Mouse (Mus musculus) MN1 (cell line): Measurements from ENCODE around the gene Adamts3.

Experiments
- DNase-seq: peaks from one replicate; pipeline ENCODE4 v3.0.0-alpha.2; 2016; ENCODE audit warnings: low spot score

The Adamts3 gene

DNA sequence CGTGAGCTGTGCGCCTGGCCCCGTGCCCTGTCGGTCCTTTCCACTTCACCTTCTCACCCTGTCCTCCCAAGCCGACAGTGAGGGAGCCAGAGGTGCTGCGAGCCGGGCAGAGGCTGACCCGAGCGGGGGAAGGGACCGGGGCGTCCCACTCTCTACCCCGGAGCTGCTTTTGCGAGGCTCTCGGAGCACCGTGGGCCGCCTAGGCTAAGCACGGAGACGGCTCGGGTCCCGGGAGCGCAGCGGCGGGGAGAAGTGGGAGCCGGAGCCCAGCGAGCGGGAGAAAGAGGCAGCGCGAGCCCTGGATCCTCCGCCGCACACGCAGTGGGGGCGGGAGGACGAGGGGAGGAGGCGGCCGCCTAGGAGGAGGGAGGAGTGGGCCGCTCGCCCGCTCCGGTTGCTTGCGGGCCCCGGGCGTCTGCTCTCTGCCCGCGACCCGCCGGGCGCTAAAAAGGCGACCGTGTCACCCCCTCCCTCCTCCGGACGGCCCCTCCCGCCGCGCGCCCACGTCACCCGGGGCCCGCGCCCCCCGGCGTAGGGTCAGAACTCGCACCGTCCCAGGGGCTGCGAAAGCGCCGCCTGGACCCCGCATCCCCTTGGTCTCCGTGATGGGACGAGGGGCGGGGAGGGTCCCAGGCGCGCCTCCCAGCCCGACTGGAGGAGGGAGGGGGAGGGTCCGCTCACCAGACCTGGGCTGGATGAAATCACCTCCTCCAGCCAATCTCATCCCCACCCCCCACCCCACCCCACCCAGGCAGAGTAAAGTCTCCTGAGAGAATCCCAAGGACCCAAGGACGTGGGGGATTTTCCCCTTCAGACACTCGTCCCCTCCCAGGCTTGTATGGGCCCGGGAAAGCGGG lies at the start of gene Adamts3:
TSS of gene Adamts3 (minus strand) at position 284 of the 857 bp plus-strand sequence.
- DNase-seq, result no peak

DNA sequence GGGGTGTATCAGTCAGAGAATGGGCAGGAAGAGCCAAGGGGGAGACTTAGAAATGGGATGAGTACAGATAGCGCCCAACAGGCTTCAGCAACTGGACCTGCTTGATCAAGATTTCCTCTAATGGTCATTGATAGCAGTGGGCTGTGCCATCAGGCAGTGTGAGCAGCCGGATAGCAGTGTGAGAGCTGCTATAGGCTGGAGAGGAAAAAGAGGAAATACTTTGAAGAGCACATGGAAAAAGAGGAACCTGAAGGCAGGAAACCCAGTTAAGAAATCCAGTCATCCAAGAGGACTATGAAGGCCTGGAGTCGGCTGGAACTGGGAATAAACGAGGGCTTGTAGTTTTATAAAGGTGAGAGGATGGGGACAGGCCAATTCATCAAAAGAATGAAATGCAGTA lies 48.4 kb upstream of the Adamts3 start:
- DNase-seq, result no peak

DNA sequence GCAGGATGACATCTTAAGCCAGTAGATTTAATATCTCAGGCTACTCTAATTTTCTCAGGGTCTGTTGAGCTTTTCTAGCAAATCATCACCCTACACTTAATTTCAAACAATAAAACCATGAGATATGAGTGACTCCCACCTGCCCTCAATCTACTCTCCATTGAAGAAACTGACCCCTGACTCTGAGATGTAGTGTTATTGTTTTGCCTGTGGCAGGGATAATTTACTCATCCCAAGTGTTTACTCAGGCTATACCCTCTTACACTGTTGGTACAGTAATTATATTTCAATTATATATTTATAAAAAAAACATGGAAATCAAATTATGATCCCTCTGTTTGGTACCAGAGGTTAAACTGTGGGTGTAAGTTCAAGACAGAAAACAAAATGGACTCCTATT lies 29.2 kb upstream of the Adamts3 start:
- DNase-seq, result no peak

DNA sequence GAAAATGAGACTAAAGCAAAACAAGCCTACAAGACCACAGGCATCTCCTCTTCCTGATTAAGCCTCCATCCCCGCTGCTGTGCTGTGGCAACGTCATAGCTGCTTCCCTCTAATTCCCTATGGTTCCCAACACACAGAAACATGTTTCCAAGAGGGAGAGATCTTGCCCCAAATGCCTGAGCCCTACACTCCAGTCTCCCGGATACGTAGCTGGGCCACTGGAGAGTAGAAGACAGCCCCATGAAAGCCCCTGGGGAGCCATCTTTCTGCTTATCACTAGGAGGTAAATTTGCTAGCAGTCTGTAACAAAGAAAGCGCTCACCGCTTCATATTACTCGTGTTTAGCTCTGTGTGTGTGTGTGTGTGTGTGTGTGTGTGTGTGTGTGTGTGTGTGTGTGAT lies 28.8 kb upstream of the Adamts3 start:
- no peak for DNase-seq

DNA sequence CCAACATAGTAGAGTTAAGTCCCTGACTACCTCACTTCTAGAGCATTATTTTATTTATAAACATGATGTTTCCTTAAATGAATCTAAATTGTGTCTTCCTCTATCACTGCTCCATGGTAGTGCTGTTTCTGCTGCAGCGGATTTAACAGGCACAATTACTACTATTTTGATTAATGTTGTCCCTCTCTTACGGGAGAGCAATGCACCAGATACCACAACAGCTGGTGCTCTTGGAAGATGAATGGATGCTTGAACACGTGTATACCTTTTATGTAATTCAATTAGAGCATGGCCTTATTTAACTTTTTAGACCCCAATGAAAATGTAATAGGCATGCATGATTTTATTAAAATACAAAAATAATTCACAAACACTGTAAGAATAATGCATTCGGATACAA lies 28.4 kb upstream of the Adamts3 start:
- DNase-seq, result no peak

DNA sequence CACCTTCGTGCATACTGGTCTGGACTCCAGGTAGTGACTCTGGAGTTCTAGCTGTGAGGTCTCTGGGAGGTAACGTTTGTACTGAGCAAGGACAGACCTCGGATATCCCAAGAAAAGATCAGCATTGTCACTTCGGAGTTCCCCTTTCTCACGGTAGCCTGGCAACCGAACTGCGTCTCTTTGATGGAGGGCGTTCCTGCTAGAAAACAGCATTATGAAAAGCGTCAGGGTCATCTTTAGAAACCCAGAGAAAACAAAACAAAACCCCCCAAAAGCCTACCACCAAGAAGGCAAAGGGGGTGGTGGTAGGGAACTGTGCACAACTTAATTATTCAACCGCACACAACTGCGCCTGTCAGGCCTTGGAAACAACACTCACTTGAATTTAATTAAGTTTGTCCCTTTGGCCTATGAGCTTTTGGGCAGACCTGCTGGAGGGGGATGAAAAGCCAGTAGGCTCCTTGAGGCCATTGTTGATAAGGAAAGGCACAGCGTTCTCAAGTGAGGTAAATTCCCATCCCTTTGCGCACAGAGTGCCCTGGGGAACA lies 23.8 kb upstream of the Adamts3 start:
- DNase-seq, result no peak

DNA sequence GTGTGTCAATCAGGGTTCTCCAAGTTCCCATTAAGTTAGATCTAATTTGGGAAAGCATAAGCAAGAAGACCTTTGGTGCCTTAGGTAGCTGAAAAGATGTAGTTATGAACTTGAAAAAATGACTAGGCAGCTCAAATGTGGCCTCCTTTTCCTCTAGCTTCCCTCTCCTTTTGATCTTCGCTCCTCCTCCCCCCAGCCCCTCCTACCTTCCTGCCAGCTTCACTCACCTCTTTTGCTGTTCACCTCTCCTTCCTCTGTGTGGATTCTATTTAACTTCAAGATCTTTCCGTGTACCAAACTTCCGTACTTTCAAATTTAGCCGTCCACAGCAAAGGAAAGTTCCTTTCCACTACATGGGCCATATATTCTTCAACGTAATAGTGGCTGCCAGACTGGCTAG lies 17.9 kb upstream of the Adamts3 start:
- no peak for DNase-seq

DNA sequence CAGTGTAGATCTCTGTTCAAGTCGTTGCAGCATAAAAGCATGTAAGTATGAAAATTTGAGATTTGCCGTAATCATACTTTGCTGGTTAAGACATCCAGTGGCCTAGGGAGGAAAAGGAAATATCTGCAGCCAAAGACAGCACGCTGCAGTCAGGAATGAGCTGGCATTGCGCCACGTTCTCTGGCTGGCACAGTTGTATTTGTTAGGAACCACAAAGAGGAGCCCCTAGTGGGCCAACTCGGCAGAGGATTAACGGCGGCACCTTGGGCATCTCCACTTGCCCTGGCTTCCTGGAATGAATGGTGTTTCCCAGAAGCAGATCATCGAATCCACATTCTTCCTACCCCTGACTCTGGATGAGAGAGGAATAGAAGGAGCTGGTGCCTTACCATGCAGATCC lies 14.4 kb upstream of the Adamts3 start:
- DNase-seq, result no peak

DNA sequence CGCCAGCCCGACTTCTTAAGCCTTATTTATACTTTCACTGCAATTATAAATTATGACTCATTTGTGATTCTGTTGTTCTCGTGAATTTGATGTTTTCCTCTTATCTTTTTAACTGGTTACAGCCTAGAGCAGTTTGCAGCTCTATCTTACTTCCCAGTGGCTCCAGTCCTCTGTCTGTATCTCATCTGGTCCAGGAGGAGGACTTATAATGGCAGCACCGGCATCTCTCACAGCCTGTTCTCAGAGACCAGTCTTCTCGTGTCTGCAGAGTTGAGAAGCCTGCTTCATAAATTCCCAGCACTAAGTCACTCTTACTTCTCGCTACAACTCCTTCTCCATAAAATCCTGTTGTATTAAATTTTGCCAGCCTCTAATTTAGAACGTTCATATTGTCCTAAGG lies 12.4 kb upstream of the Adamts3 start:
- DNase-seq, result no peak

DNA sequence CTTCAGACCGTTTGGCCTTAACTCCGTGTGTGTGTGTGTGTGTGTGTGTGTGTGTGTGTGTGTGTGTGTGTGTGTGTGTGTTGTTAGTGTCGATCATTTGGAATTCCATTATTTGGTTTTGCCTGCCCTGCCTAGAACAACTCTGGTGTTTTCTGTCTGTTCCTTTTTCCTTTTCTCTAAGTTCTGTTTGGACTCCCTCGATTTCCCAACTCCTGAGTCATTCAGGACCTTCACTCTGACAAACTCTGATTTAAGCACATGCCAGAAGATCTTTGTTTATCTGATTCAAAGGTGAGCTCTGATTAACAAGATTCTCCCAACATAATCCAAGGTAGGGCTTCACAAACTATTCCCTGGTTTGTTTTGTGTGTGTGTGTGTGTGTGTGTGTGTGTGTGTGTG lies 1.9 kb upstream of the Adamts3 start:
- no peak for DNase-seq

DNA sequence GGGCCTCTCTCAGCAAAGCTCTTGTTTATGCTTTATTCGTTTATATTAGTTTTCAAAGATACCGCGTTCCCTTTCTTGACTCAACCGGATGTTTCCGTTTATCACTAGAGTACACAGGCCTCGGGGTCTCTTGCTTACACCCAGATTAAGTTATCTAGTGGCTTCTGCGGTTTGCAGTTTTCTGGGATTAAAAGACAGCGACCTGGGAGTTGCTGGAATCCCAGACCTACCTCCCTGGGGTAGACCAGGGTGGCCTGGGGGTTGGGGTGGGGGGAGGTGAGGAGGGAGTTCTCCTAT lies 722 bp upstream of the Adamts3 start:
- no peak for DNase-seq

DNA sequence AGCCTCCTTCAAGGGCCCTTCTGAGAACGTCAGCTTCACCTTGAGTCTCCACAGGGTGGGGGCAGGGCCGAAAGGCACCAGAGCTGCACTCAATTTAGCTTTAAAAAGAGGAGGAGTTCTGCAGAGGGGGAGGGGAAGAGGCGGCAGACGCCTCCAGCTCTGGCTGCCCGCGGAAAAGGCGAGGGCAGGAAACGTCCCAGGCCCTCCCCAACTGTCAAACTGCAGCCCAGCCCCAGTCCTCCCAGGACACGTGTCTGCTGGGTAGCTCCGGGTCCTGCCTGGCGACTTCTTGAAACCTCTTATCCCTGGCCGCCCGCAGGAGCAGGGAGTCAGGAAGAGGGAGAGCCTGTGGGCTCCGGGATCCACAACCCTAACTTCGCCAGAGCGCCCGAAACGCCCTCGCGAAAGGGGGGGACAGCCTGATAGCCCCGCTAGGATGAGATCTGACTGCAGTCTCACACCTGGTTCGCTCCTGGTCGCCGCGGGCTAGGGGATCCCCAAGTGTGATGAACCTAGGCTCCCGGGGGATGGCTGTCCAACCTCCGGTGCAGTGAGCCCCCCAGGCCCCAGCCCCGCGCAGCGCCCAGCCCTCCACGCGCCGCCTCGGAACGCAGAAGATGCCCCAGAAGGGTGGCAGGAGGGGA lies 921 bp downstream of the Adamts3 start:
- no peak for DNase-seq

DNA sequence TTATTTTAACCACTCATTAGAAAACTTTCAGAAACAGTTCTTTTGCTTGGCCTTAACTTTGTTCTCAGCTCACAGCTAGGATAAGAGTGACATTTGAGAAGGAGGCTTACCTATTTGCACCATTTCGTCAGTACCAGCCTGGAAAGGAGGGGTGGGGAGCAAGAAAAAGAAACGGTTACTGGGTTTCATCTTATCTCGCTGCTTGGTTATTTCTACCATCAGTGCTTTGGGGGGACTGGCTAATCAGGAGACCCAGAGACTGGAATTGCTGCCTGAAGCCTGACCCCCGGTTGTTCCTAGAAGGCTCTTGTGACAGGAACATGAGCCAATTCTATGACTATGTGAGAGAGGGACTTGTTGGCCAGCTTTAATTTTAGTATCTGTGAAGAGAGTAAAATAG lies 1.7 kb downstream of the Adamts3 start:
- no peak for DNase-seq

DNA sequence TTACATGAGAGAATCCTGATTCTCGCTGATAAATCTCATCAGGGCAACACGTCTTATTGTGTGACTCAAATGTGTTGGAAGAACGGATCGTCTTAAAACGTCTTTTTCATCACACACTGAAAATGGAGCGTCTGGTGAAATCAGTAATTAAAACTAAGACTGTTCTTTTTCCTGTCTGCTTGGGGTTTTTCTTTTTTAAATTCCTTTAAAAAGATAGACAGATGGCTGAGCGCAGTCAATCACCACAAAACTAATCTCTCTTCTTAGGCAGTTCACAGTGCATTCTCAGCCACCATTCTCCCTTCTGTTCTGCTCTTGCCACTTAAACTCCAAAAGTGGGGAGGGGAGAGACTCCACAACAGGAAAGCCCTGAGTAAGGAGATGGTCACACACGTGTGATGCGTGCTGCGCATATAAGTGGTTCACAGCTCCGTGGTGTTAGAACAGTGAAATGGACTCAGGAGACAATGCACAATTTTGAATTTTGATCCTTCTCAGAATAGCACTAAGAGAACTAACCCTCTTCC lies 4.2 kb downstream of the Adamts3 start:
- no peak for DNase-seq

DNA sequence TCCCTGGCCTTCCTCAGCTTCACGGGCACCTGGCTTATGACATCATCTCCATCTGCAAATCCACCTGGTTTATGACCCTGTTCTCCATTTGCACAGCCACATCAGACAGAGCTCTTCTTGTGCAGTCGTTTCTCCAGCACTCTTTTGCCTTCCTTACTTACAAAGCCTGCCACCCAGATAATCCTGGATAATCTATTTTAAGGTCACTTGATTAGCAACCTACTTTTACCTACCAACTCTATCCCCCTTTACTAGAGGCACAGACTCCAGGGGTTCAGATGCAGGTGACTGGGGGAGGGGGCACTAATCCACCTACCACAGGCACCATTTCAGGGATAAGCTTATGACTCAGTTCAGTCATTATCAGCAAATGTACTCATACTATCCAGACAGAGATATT lies 10.5 kb downstream of the Adamts3 start:
- DNase-seq, result no peak

DNA sequence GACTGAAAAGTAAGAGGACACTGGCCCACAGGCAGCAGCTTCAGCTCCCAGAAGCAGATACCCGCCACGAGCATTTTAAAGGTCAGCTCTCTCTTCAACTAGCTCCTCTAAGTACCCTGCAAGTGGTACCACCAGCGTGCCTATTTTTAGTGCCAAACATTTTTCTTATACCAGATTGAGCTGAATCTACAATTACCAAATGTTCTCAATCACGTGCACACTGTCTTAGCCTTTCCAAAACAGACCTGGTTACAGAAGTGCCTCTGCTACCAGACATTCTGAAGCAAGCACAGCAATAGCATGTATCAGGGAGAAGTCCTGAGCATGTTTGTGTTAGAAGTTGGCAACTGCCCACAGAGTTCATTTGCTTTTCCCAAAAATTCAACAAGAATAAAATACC lies 23.5 kb downstream of the Adamts3 start:
- DNase-seq, result no peak

DNA sequence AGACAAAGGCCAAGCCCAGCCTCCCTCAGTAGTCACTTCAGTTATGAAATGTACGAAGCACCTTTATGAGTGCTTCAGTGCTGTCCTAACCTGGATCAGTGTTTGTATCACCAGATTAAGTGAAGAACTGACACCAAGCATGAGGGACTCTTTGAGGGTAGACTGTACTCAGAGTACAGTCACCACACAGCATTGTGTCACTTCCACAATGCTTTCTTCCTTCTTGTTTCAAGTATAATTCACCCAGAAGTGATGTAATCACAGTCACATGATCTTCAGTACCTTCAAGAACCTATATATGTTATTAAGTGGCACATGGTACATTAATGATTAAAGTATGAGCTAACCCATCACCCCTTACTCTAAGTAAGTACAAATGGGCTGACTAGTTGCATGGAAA lies 24.3 kb downstream of the Adamts3 start:
- DNase-seq, result no peak

DNA sequence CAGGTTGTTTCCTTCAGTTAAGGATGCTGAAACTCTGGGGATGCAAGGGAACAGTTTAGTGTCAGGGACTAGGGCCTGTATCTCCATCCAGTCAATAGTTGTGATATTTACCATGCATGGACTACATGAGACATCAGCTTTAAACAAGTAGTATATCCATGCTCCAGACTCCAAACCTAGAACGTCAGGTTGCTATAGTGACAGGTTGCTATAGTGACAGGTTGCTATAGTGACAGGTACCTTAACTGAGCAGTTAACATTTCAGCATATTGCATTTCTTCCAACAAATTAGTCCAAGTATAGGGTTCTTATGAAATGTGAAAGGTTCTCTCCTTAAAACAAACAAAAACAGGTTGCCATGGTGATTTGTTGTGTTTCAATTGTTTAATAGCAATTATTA lies 36.6 kb downstream of the Adamts3 start:
- DNase-seq, result no peak

DNA sequence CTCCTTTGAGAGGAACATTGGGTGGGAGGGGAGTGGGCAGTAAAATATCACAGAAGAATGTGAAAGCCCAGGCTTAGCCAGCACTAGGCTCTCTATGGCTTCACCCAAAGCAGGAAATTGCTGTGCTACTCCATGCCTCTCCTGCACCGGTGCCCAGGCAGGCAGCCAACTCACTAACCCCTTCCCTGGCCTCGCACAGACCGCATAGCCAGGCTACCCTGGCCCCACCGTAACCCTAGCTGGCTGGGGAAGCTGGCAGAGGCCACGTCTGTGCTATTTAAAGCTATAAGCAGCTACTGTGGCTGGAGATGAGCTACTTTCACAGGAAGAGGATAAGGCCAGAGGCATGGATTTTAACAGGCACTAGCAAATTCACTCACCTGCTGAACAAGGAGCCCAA lies 38.8 kb downstream of the Adamts3 start:
- no peak for DNase-seq

DNA sequence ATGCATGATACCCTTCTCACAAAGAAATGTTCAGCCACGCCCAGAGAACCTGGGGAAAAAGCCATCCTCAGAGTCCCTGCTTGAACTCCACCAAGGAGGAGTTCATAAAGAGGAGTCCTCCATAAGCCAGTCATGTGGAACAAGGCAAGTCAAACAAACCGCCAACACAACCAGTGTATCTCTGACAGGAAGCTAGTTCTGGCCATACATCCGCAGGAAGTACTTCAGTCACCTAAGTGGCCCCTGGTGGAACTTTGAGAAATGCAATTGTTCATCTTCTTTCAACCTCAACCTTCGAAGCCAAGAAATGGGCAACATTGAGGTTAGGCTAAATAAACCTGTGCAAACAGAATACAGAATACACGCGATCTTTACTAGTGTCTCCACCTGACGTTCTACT lies 39.7 kb downstream of the Adamts3 start:
- DNase-seq, result no peak

DNA sequence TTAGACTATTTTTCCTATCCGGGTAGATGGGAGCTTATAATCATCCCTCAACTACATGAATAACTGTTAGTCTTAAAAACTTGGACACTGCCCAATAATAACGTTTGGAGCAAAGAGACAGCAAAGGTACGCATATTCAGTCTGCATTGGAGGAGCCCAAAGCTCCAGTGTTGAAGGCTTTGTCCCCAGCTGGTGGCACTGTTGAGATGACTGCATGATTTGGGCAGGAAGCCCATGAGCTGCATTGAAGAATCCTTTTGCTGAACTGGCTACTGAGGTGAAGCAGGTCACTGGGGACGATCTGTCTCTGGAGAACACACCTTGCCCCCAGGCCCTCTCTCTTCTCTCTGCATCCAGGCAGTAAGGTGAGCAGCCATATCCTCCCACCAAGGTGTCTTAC lies 43.5 kb downstream of the Adamts3 start:
- no peak for DNase-seq

DNA sequence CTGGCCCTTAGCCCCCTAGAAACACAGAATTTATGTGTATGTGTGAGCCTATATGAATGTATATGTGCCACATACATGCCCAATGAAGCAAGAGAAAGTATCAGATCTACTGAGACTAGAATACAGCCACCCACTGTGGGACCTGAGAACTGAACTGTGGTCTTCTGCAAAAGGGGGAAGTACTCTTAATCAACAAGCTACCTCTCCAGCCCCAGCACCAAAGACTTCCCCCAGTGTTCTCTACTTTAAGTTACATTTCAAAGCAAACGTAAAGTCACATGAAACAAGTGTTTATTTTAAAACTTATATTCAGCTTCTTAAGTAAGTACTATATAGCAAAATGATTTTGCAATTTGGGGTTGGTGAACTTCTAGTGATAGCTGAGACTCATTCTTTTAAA lies 62.0 kb downstream of the Adamts3 start:
- no peak for DNase-seq

DNA sequence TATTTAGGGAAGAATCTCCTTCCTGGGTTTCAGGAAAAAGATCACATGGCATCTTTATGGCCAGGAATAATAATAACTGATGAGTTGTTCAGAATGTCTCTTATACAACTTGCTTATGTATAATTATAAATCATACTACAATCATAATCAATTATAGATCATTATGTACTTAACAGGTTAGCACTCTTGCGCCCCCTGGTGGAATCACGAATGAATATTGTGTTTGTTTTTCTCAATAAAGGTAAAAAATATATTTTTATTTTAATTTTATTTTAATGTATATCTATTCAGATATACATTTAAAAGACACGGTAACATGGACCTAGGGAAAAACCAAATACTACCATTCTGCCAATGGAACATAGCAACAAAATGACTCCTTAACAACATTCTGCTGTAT lies 63.6 kb downstream of the Adamts3 start:
- no peak for DNase-seq

DNA sequence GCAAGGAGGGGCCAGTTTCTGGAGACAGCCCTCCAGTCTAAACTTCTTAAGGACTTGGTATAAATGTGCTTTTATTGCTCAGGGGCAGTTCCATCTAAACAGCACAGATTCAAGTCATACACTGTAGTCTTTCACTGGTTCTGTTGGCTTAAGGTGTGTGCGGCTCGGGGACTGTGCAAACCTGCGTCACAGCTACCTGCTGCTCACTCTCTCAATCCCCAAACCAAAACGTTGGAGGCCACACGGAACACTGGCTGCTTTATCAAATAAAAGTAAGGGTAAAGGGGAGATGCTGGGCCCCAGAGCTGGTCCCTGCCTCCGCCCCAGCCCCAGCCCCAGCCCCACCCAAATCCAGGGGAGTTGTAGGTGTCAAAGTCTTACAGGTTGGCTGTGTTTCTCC lies 66.5 kb downstream of the Adamts3 start:
- DNase-seq, result no peak
